Mouse (Mus musculus): ENCODE results near the gene Zfp639. TPM values are rescaled to one million over a fixed set of nuclear protein-coding genes. Genes with fewer than 3 reads are reported as not detected.

Zfp639 gene
- polyA plus RNA-seq, 1 experiment: 25.3 TPM

DNA sequence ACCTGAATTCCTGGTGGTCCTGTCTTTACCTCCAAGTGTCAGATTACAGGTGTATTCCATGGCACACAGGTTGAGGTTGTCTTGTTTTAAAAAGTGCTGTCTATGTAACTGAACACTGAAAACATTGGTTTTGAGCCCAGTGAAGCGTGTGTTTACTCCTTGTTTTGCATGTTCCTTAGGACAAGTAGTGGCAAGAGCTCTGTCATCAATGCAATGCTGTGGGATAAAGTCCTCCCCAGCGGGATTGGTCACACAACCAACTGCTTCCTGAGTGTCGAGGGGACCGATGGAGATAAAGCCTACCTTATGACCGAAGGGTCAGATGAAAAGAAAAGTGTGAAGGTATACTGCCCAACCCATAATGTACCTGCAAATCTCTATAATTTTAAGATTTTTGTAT lies 28.0 kb downstream of the Zfp639 start:
- no peak overlapping the region for H3ac ChIP-seq (ENCODE audit: control insufficient read depth, insufficient read length)
- H3K4me2 ChIP-seq (ENCODE audit: low read depth): no peak overlapping the region
- peaks cover 35% of the 10 kb centered on the region for H3K36me3 ChIP-seq (ENCODE audit: control insufficient read depth, insufficient read depth)
- H3K79me2 ChIP-seq (ENCODE audit: control insufficient read depth, insufficient read depth): no peaks in the 10 kb centered on the region
- TF ChIP-seq MYOG (IDR thresholded peaks at IDR 0.05; ENCODE audit: control insufficient read depth in 1 of 3, insufficient read depth in 1 of 3, insufficient read length in 2 of 3, low read depth in 2 of 3) (no peak), SRF (IDR thresholded peaks at IDR 0.05; ENCODE audit: control insufficient read depth, insufficient read length, low read depth) (no peak), MYOD1 (IDR thresholded peaks at IDR 0.05; ENCODE audit: control insufficient read depth in 1 of 3, insufficient read length in 2 of 3, low read depth in 2 of 3) (no peak), E2F4 (IDR thresholded peaks at IDR 0.05; ENCODE audit: insufficient read depth) (no peak), POLR2AphosphoS2 (IDR thresholded peaks at IDR 0.05; ENCODE audit: insufficient read length, low read depth) (no peak), TCF12 (IDR thresholded peaks at IDR 0.05; ENCODE audit: insufficient read depth, poor library complexity, severe bottlenecking) (no peak), POLR2A (IDR thresholded peaks at IDR 0.05; ENCODE audit: insufficient read length, low read depth) (no peak), CEBPB (IDR thresholded peaks at IDR 0.05; ENCODE audit: insufficient read depth, poor library complexity, severe bottlenecking) (no peak), REST (IDR thresholded peaks at IDR 0.05; ENCODE audit: insufficient read depth, insufficient read length) (no peak), MAX (IDR thresholded peaks at IDR 0.05; ENCODE audit: low read depth) (no peak), TCF3 (IDR thresholded peaks at IDR 0.05; ENCODE audit: insufficient read length, low read depth) (no peak), USF1 (IDR thresholded peaks at IDR 0.05; ENCODE audit: low read depth) (no peak)
- H3K27me3 ChIP-seq (ENCODE audit: control insufficient read depth, insufficient read depth, insufficient read length): no peaks in the 10 kb centered on the region
- no peak overlapping the region for H3K4me3 ChIP-seq

DNA sequence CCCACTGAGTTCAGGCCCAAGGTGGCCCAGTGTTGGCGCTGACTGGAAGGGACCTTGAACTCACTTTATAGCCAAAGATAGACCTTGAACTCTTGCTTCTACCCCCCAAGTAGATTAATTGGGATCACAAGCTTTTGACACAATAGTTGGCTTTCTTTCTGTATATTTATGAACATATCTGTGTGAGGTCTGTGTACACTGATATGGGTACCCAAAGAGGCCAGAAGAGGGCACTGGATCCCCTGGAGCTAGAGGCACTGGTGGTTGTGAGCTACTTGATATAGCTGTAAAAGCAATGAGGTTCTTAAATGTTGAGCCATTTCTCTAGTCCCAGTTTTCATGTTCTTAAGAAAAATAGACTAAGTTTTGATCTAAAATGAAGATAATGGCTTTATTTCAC lies 43.0 kb downstream of the Zfp639 start:
- no peak for TF ChIP-seq TCF3 (IDR thresholded peaks at IDR 0.05; ENCODE audit: insufficient read length, low read depth)
- TF ChIP-seq MYOD1 (IDR thresholded peaks at IDR 0.05; ENCODE audit: control insufficient read depth in 1 of 3, insufficient read length in 2 of 3, low read depth in 2 of 3): no peak
- no peak for TF ChIP-seq MYOG (IDR thresholded peaks at IDR 0.05; ENCODE audit: control insufficient read depth in 1 of 3, insufficient read depth in 1 of 3, insufficient read length in 2 of 3, low read depth in 2 of 3)
- no peak for TF ChIP-seq CEBPB (IDR thresholded peaks at IDR 0.05; ENCODE audit: insufficient read depth, poor library complexity, severe bottlenecking)
- TF ChIP-seq POLR2AphosphoS2 (IDR thresholded peaks at IDR 0.05; ENCODE audit: insufficient read length, low read depth): no peak
- TF ChIP-seq E2F4 (IDR thresholded peaks at IDR 0.05; ENCODE audit: insufficient read depth): no peak
- TF ChIP-seq MAX (IDR thresholded peaks at IDR 0.05; ENCODE audit: low read depth): no peak
- TF ChIP-seq REST (IDR thresholded peaks at IDR 0.05; ENCODE audit: insufficient read depth, insufficient read length): no peak
- TF ChIP-seq TCF12 (IDR thresholded peaks at IDR 0.05; ENCODE audit: insufficient read depth, poor library complexity, severe bottlenecking): no peak
- no peak for TF ChIP-seq SRF (IDR thresholded peaks at IDR 0.05; ENCODE audit: control insufficient read depth, insufficient read length, low read depth)
- no peak for TF ChIP-seq POLR2A (IDR thresholded peaks at IDR 0.05; ENCODE audit: insufficient read length, low read depth)
- no peak for TF ChIP-seq USF1 (IDR thresholded peaks at IDR 0.05; ENCODE audit: low read depth)
- no peak overlapping the region for H3K4me2 ChIP-seq (ENCODE audit: low read depth)
- H3K4me3 ChIP-seq: no peak overlapping the region
- H3ac ChIP-seq (ENCODE audit: control insufficient read depth, insufficient read length): no peak overlapping the region
- H3K27me3 ChIP-seq (ENCODE audit: control insufficient read depth, insufficient read depth, insufficient read length): no peaks in the 10 kb centered on the region
- no peaks in the 10 kb centered on the region for H3K79me2 ChIP-seq (ENCODE audit: control insufficient read depth, insufficient read depth)
- H3K36me3 ChIP-seq (ENCODE audit: control insufficient read depth, insufficient read depth): peaks cover 19% of the 10 kb centered on the region

DNA sequence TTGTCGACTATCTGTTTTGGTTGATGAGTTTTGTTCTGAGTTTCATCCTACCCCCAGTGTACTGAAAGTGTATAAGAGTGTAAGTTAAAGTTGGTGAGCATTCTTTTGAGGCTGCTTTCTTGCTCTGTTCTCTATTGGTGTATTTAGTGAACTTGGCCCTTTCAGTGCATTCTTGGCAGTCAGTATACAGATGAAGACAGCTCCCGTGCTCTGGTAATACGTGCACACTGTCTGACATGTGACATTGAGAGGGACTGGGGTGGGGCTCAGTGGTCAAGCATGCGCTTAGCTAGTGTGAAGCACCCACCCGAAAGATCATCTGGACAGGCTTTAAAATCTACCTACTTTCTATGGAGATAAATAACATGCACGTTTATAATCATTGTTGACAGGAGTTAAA lies 53.3 kb downstream of the Zfp639 start:
- Histone ChIP-seq H3K27me3 (ENCODE audit: control insufficient read depth, insufficient read depth, insufficient read length) (no peaks in the 10 kb centered on the region), H3ac (ENCODE audit: control insufficient read depth, insufficient read length) (no peak overlapping the region), H3K36me3 (ENCODE audit: control insufficient read depth, insufficient read depth) (peaks cover 31% of the 10 kb centered on the region), H3K4me3 (no peak overlapping the region), H3K4me2 (ENCODE audit: low read depth) (no peak overlapping the region), H3K79me2 (ENCODE audit: control insufficient read depth, insufficient read depth) (no peaks in the 10 kb centered on the region)
- no peak for TF ChIP-seq USF1 (IDR thresholded peaks at IDR 0.05; ENCODE audit: low read depth)
- TF ChIP-seq POLR2A (IDR thresholded peaks at IDR 0.05; ENCODE audit: insufficient read length, low read depth): no peak
- TF ChIP-seq MYOD1 (IDR thresholded peaks at IDR 0.05; ENCODE audit: control insufficient read depth in 1 of 3, insufficient read length in 2 of 3, low read depth in 2 of 3): no peak
- TF ChIP-seq MYOG (IDR thresholded peaks at IDR 0.05; ENCODE audit: control insufficient read depth in 1 of 3, insufficient read depth in 1 of 3, insufficient read length in 2 of 3, low read depth in 2 of 3): no peak
- no peak for TF ChIP-seq REST (IDR thresholded peaks at IDR 0.05; ENCODE audit: insufficient read depth, insufficient read length)
- no peak for TF ChIP-seq POLR2AphosphoS2 (IDR thresholded peaks at IDR 0.05; ENCODE audit: insufficient read length, low read depth)
- TF ChIP-seq E2F4 (IDR thresholded peaks at IDR 0.05; ENCODE audit: insufficient read depth): no peak
- TF ChIP-seq MAX (IDR thresholded peaks at IDR 0.05; ENCODE audit: low read depth): no peak
- no peak for TF ChIP-seq TCF3 (IDR thresholded peaks at IDR 0.05; ENCODE audit: insufficient read length, low read depth)
- no peak for TF ChIP-seq SRF (IDR thresholded peaks at IDR 0.05; ENCODE audit: control insufficient read depth, insufficient read length, low read depth)
- no peak for TF ChIP-seq CEBPB (IDR thresholded peaks at IDR 0.05; ENCODE audit: insufficient read depth, poor library complexity, severe bottlenecking)
- no peak for TF ChIP-seq TCF12 (IDR thresholded peaks at IDR 0.05; ENCODE audit: insufficient read depth, poor library complexity, severe bottlenecking)

Other genes with a start within 250 kb of the Zfp639 start
- 13.0 TPM for gene Zmat3, start 144.2 kb upstream of the Zfp639 start, polyA plus RNA-seq (2012; fragmentation: generic; extraction: Trizol)
- 11.7 TPM for gene Pik3ca, start 112.6 kb upstream of the Zfp639 start, polyA plus RNA-seq (2012; fragmentation: generic; extraction: Trizol)
- gene Kcnmb3, start 18.0 kb upstream of the Zfp639 start, polyA plus RNA-seq (2012; fragmentation: generic; extraction: Trizol): not detected
- 17.0 TPM for gene Mfn1, start 19.2 kb downstream of the Zfp639 start, polyA plus RNA-seq (2012; fragmentation: generic; extraction: Trizol)
- gene Gnb4, start 106.3 kb downstream of the Zfp639 start, polyA plus RNA-seq (2012; fragmentation: generic; extraction: Trizol): 13.6 TPM
- gene Actl6a, start 196.0 kb downstream of the Zfp639 start, polyA plus RNA-seq (2012; fragmentation: generic; extraction: Trizol): 47.0 TPM
- 224 TPM for gene Ndufb5, start 226.7 kb downstream of the Zfp639 start, polyA plus RNA-seq (2012; fragmentation: generic; extraction: Trizol)
- 10.8 TPM for gene Mrpl47, start 227.3 kb downstream of the Zfp639 start, polyA plus RNA-seq (2012; fragmentation: generic; extraction: Trizol)